Mouse (Mus musculus) stomach, postnatal 0 days (tissue): ENCODE measurements around the gene Umod.

Experiments used
- CTCF ChIP-seq: IDR thresholded peaks from 2 replicates; pipeline ENCODE4 v1.5.1; 2016; ENCODE audit warnings: antibody characterized with exemption, low read depth, mild to moderate bottlenecking, moderate library complexity
- EP300 ChIP-seq: optimal IDR thresholded peaks from 2 replicates; pipeline ENCODE3; 2016; ENCODE audit warnings: antibody characterized with exemption

GRCm38 (mm10) chr7:119490041-119490780 lies 11.1 kb upstream of the Umod start:
- no peak for TF ChIP-seq CTCF
- TF ChIP-seq EP300 = no peak
